Mouse (Mus musculus) ES-E14 (cell line): Measurements from ENCODE around the gene Myo1b. TPM values are rescaled to one million over a fixed set of nuclear protein-coding genes. Genes with fewer than 3 reads are reported as not detected.

ENCODE experiments used
- DNase-seq: peaks from one replicate; pipeline ENCODE4 v3.0.0-alpha.2; 2013; ENCODE audit warnings: low read depth, low spot score
- H3K27ac ChIP-seq: 2 replicates; pipeline ENCODE4 v1.5.1; 2012; ENCODE audit warnings: low read depth, mild to moderate bottlenecking, low read length, moderate library complexity, mixed read lengths; ENCODE audit not compliant: poor library complexity, insufficient read depth, severe bottlenecking
- H3K36me3 ChIP-seq: 2 replicates; pipeline ENCODE4 v1.6.1; 2012; ENCODE audit warnings: mild to moderate bottlenecking, low read length, moderate library complexity, mixed read lengths; ENCODE audit not compliant: control insufficient read depth, poor library complexity, insufficient read depth, severe bottlenecking
- H3K4me1 ChIP-seq, 2 experiments: fragments of 150-350 bp in 1 of 2; sonication (generic) in 1 of 2; 2 replicates each; pipeline ENCODE4 v1.6.1; 2012; ENCODE audit warnings: low read length in 2 of 2, mild to moderate bottlenecking in 1 of 2, mixed read lengths in 1 of 2; ENCODE audit not compliant: control insufficient read depth in 2 of 2, insufficient read depth in 2 of 2, poor library complexity in 1 of 2
- H3K4me3 ChIP-seq, 2 experiments: fragments of 150-350 bp in 1 of 2; sonication (generic) in 1 of 2; 2 replicates each; pipeline ENCODE4 v1.5.1; 2012; ENCODE audit warnings: low read length in 2 of 2, low read depth in 1 of 2, mild to moderate bottlenecking in 1 of 2, mixed read lengths in 1 of 2; ENCODE audit not compliant: insufficient read depth in 1 of 2, poor library complexity in 1 of 2, severe bottlenecking in 1 of 2
- H3K9ac ChIP-seq: 2 replicates; pipeline ENCODE4 v1.6.1; 2012; ENCODE audit warnings: low read depth, mild to moderate bottlenecking, low read length, mixed read lengths; ENCODE audit not compliant: poor library complexity, insufficient read depth, severe bottlenecking
- H3K9me3 ChIP-seq: fragments of 150-350 bp; sonication (generic); 2 replicates; pipeline ENCODE4 v1.6.1; 2012; ENCODE audit warnings: low read depth, mild to moderate bottlenecking, low read length; ENCODE audit not compliant: control insufficient read depth, insufficient read depth
- CHD2 ChIP-seq: IDR thresholded peaks from 2 replicates; pipeline ENCODE4 v1.6.1; 2014; ENCODE audit warnings: mild to moderate bottlenecking, low read depth, low read length, inconsistent platforms
- HCFC1 ChIP-seq: IDR thresholded peaks from 2 replicates; pipeline ENCODE4 v1.6.1; 2012; ENCODE audit warnings: low read length, inconsistent platforms, borderline replicate concordance; ENCODE audit not compliant: insufficient read depth
- MAFK ChIP-seq: IDR thresholded peaks from 2 replicates; pipeline ENCODE4 v1.6.1; 2014; ENCODE audit warnings: mild to moderate bottlenecking, low read depth, low read length, inconsistent platforms; ENCODE audit not compliant: insufficient read depth
- ZC3H11A ChIP-seq: IDR thresholded peaks from 2 replicates; pipeline ENCODE4 v1.6.1; 2012; ENCODE audit warnings: low read depth, mild to moderate bottlenecking, inconsistent platforms, low read length, borderline replicate concordance
- ZNF384 ChIP-seq: IDR thresholded peaks from 2 replicates; pipeline ENCODE4 v1.6.1; 2012; ENCODE audit warnings: low read depth, low read length, inconsistent platforms
- in situ Hi-C, 2 experiments: fragments of 600-800 bp; cut with MboI; formaldehyde crosslinking; loops; one replicate each; pipeline ENCODE4 v1.15.1; 2025; ENCODE audit warnings: low sequenced_read_pairs in 2 of 2, inconsistent platforms in 1 of 2; ENCODE audit not compliant: unreplicated experiment in 2 of 2
- total RNA-seq: library from RNA; depleted of rRNA; stranded (reverse); fragments of 300-350 nt; gene quantifications from 2 replicates; pipeline ENCODE4 v1.2.3, GENCODE M21; 2012

Myo1b gene
- total RNA-seq, 1 experiment = 26.0 TPM

DNA sequence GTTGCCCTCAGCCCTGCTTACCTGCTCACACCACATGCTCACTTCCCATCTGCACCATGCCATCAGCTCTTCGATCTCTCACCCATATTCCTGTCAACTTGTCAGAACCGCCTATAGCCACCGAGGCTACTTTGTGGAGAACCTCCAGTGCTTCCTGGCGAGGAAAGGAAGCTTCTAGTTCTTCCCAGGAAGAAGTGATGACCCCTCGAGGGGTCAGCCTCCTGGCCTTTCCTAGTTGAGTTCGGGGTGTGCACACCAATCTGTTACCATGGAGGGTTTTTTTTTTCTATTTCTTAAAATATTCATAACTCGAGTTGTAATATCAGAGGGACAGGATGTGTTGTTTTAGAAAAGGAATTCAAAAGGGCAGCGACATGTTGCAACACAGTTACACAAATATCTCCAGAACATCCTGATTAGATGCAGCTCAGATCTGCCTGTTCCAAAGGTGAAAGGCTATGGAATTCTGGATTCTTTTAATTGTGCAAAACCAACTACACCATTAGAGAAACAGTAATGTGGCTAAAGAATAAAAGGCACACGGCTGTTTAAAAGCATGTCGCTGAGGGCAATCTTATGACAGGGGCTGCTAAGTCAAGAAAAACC is 175.1 kb downstream of the Myo1b start:
- TF ChIP-seq HCFC1 = no peak
- TF ChIP-seq CHD2 = no peak
- no peak for TF ChIP-seq ZNF384
- no peak for TF ChIP-seq ZC3H11A
- Histone ChIP-seq H3K4me1 (peaks cover 9 to 19% of the 10 kb centered on the region in 2 experiments), H3K27ac (no peak overlapping the region), H3K9me3 (no peaks in the 10 kb centered on the region), H3K4me3 (no peak overlapping the region), H3K9ac (no peak overlapping the region), H3K36me3 (peaks cover 2% of the 10 kb centered on the region)
- DNase-seq = no peak
- in situ Hi-C loops = no loop called here

DNA sequence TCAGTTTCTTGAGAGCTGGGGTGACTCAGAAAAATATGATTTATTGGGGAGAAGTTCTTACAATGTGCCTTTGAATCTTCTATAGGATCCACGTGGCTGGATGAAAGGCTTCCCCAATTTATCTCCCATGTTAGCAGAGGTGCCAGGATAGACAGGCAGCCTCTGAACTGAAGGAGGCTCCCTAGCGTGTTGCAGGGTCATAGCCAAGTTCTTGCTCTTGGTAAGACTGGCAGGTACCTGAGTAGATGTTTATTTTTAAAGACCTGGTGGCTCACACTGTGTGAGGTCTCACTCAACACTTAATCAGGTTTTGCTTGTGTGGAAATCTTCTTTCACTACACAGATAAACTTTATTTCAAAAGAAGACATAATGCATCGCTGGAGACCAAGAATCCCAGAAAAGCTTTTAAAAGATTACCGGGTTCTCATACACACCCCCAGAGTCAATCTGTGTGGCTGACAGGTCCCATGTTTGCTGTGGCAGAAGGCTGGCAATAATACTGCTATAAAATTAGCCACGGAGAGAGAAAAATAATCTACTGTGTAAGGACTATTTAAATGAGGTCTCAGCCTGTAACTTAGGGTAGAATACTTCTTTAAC is 176.5 kb downstream of the Myo1b start:
- in situ Hi-C loops = no loop called here
- Histone ChIP-seq H3K4me3 (no peak overlapping the region), H3K9me3 (no peaks in the 10 kb centered on the region), H3K36me3 (no peaks in the 10 kb centered on the region; the same call in 1 of the 2 replicates), H3K27ac (no peak overlapping the region), H3K9ac (no peak overlapping the region), H3K4me1 (peaks cover 9 to 17% of the 10 kb centered on the region in 2 experiments)
- TF ChIP-seq ZNF384 = no peak
- DNase-seq = no peak

DNA sequence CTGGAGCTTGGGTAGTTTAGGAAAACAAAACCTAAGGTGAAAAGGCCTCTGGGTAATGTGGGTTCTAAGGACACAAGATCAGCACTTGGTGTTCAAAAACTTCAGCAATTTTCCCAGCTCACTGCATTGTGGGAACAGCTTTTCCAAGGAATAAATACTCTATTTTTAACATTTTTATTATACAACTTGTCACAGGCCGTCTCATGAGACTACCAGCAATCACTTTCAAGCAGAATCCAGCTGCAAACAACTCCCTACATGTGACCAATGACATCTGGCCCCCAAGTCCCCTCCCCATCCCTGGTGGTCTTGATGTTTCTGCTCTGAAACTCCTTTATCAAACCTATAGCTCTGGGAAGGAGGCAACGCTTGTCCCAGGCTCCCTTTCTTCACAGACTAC is 179.0 kb downstream of the Myo1b start:
- in situ Hi-C loops = no loop called here
- H3K4me3 ChIP-seq = no peak overlapping the region
- no peak overlapping the region for H3K27ac ChIP-seq
- H3K9me3 ChIP-seq = no peaks in the 10 kb centered on the region
- H3K4me1 ChIP-seq = peaks cover 1 to 3% of the 10 kb centered on the region in 2 experiments; a peak in 1 of 4 replicates
- no peaks in the 10 kb centered on the region; the same call in 1 of the 2 replicates for H3K36me3 ChIP-seq
- no peak for TF ChIP-seq ZNF384
- no peak for TF ChIP-seq ZC3H11A
- no peak for TF ChIP-seq HCFC1
- no peak for TF ChIP-seq MAFK
- TF ChIP-seq CHD2 = no peak
- no peak overlapping the region for H3K9ac ChIP-seq
- no peak for DNase-seq

DNA sequence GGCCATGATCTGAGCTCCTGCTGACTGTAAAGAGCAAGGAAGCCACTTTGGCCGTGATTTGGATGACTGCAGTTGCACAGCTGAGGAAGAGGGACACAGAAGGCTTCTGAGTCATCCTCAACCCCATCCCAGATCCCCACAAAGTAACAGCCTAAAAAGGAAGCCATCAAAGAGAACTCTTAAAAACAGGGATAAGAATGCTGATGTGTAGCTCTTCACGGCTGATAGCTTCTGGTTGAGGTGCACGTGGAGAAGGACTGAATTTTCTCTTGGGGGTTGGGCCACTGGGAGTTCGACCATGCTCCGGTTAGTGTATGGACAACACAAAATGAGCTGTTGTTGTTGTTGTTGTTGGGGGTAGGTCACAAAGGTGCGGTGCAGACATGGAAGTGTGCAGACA is 181.2 kb downstream of the Myo1b start:
- Histone ChIP-seq H3K27ac (no peak overlapping the region), H3K4me3 (no peak overlapping the region), H3K4me1 (no peaks in the 10 kb centered on the region), H3K9me3 (no peaks in the 10 kb centered on the region), H3K36me3 (no peaks in the 10 kb centered on the region; the same call in 1 of the 2 replicates), H3K9ac (no peak overlapping the region)
- in situ Hi-C loops = no loop called here
- DNase-seq = no peak
- TF ChIP-seq MAFK (no peak), HCFC1 (no peak), ZNF384 (no peak), ZC3H11A (no peak)

DNA sequence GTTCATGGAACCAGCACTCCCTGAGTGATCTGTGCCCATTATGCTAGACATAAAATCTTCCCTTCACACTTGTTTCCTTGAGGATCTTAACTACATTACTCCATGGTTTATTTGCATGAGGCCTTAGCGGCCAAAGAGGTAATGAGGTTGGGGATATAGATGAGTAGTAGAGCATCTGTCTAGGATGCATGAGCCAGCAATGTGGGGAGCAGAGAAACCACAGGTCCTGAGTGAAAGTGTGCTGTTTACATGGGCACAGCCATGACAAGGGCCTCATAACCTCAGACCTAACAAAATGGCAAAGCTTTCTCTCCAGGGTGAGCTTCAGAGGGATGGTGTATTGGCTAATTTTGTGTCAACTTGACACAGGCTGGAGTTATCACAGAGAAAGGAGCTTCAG is 186.5 kb downstream of the Myo1b start:
- H3K9me3 ChIP-seq = no peaks in the 10 kb centered on the region
- in situ Hi-C loops = no loop called here
- no peak for DNase-seq
- no peaks in the 10 kb centered on the region for H3K4me1 ChIP-seq
- no peak overlapping the region for H3K4me3 ChIP-seq
- TF ChIP-seq MAFK (no peak), ZC3H11A (no peak), ZNF384 (no peak), HCFC1 (no peak), CHD2 (no peak)
- no peak overlapping the region for H3K9ac ChIP-seq
- H3K36me3 ChIP-seq = no peaks in the 10 kb centered on the region
- no peak overlapping the region for H3K27ac ChIP-seq
